Mouse (Mus musculus): ENCODE results near the gene Ddx39. TPM values are rescaled to one million over a fixed set of nuclear protein-coding genes. Genes with fewer than 3 reads are reported as not detected.
A peak's percentile ranks its signal among the peaks of the same experiment; 100 is the strongest.

Ddx39 gene
- total and polyA plus RNA-seq, 3 experiments, result 77.5 to 226 (median 141) TPM

- Histone ChIP-seq H3K27me3 (ENCODE audit: insufficient read depth, low read length) (no peaks in the 10 kb centered on the region), H3K36me3 (replicated peaks) (peaks cover 33% of the 10 kb centered on the region), H3K9me3 (replicated peaks) (peaks cover 6% of the 10 kb centered on the region), H3K4me1 (ENCODE audit: insufficient read depth, low read depth, low read length) (peaks cover 73% of the 10 kb centered on the region), H3K4me3 (ENCODE audit: low read depth, low read length) (peak overlapping the region; percentile 83)
- ATAC-seq (ENCODE audit: extremely low read depth, insufficient number of reproducible peaks, low FRiP score, poor library complexity, severe bottlenecking) (no peak), DNase-seq (ENCODE audit: low spot score) (no peak)
- TF ChIP-seq CTCF (IDR thresholded peaks at IDR 0.05; ENCODE audit: low read depth, low read length) (no peak), TAL1 (conservative IDR thresholded peaks at IDR 0.05; ENCODE audit: low read depth, low read length) (no peak), POLR2AphosphoS5 (IDR thresholded peaks at IDR 0.05; ENCODE audit: insufficient replicate concordance, low read depth, low read length) (no peak), GATA1 (IDR thresholded peaks at IDR 0.05; ENCODE audit: borderline replicate concordance, low read length) (no peak), GATA2 (IDR thresholded peaks at IDR 0.05; ENCODE audit: borderline replicate concordance, low read depth, low read length) (no peak)
These were observed 27.1 kb downstream of the Ddx39 start for GRCm38 (mm10) chr8:83741849-83742655.

- H3K4me1 ChIP-seq (ENCODE audit: insufficient read depth, low read depth, low read length), result peaks cover 71% of the 10 kb centered on the region
These were observed 28.0 kb downstream of the Ddx39 start for GRCm38 (mm10) chr8:83742968-83743367.

GRCm38 (mm10) chr8:83744070-83744469, 29.1 kb downstream of the Ddx39 start:
- Histone ChIP-seq H3K27me3 (ENCODE audit: insufficient read depth, low read length) (no peaks in the 10 kb centered on the region), H3K9me3 (replicated peaks) (no peaks in the 10 kb centered on the region), H3K36me3 (replicated peaks) (peaks cover 12% of the 10 kb centered on the region), H3K4me1 (ENCODE audit: insufficient read depth, low read depth, low read length) (peaks cover 71% of the 10 kb centered on the region), H3K4me3 (ENCODE audit: low read depth, low read length) (no peak overlapping the region)
- ATAC-seq (ENCODE audit: extremely low read depth, insufficient number of reproducible peaks, low FRiP score, poor library complexity, severe bottlenecking) (no peak), DNase-seq (ENCODE audit: low spot score) (no peak)
- TF ChIP-seq CTCF (IDR thresholded peaks at IDR 0.05; ENCODE audit: low read depth, low read length), result no peak
- no peak for TF ChIP-seq GATA2 (IDR thresholded peaks at IDR 0.05; ENCODE audit: borderline replicate concordance, low read depth, low read length)
- no peak for TF ChIP-seq GATA1 (IDR thresholded peaks at IDR 0.05; ENCODE audit: borderline replicate concordance, low read length)
- TF ChIP-seq TAL1 (conservative IDR thresholded peaks at IDR 0.05; ENCODE audit: low read depth, low read length), result no peak
- no peak for TF ChIP-seq POLR2AphosphoS5 (IDR thresholded peaks at IDR 0.05; ENCODE audit: insufficient replicate concordance, low read depth, low read length)

More at GRCm38 (mm10) chr8:83742968-83743367, 28.0 kb downstream of the Ddx39 start:
- H3K9me3 ChIP-seq (replicated peaks), result no peaks in the 10 kb centered on the region
- DNase-seq (ENCODE audit: low spot score) (peak; percentile 57), ATAC-seq (ENCODE audit: extremely low read depth, insufficient number of reproducible peaks, low FRiP score, poor library complexity, severe bottlenecking) (peak; percentile 64)
- no peaks in the 10 kb centered on the region for H3K27me3 ChIP-seq (ENCODE audit: insufficient read depth, low read length)
- H3K36me3 ChIP-seq (replicated peaks), result peaks cover 23% of the 10 kb centered on the region
- TF ChIP-seq TAL1 (conservative IDR thresholded peaks at IDR 0.05; ENCODE audit: low read depth, low read length), result peak; percentile 73
- no peak for TF ChIP-seq CTCF (IDR thresholded peaks at IDR 0.05; ENCODE audit: low read depth, low read length)
- no peak overlapping the region for H3K4me3 ChIP-seq (ENCODE audit: low read depth, low read length)

- Histone ChIP-seq H3K9me3 (replicated peaks) (no peaks in the 10 kb centered on the region), H3K4me3 (ENCODE audit: low read depth, low read length) (peak overlapping the region; percentile 68; the same call in 1 of the 2 replicates), H3K4me1 (ENCODE audit: insufficient read depth, low read depth, low read length) (peaks cover 58% of the 10 kb centered on the region), H3K27me3 (ENCODE audit: insufficient read depth, low read length) (no peaks in the 10 kb centered on the region), H3K36me3 (replicated peaks) (peaks cover 3% of the 10 kb centered on the region)
- DNase-seq (ENCODE audit: low spot score) (no peak), ATAC-seq (ENCODE audit: extremely low read depth, insufficient number of reproducible peaks, low FRiP score, poor library complexity, severe bottlenecking) (no peak)
- TF ChIP-seq GATA1 (IDR thresholded peaks at IDR 0.05; ENCODE audit: borderline replicate concordance, low read length) (no peak), GATA2 (IDR thresholded peaks at IDR 0.05; ENCODE audit: borderline replicate concordance, low read depth, low read length) (no peak)
These were observed 32.8 kb downstream of the Ddx39 start for GRCm38 (mm10) chr8:83747661-83748346.

- H3K27me3 ChIP-seq (ENCODE audit: insufficient read depth, low read length), result no peaks in the 10 kb centered on the region
- ATAC-seq (ENCODE audit: extremely low read depth, insufficient number of reproducible peaks, low FRiP score, poor library complexity, severe bottlenecking) (peak; percentile 89), DNase-seq (ENCODE audit: low spot score) (peak; percentile 90)
- H3K9me3 ChIP-seq (replicated peaks), result no peaks in the 10 kb centered on the region
- H3K4me1 ChIP-seq (ENCODE audit: insufficient read depth, low read depth, low read length), result peaks cover 57% of the 10 kb centered on the region
- TF ChIP-seq TAL1 (conservative IDR thresholded peaks at IDR 0.05; ENCODE audit: low read depth, low read length) (no peak), POLR2AphosphoS5 (IDR thresholded peaks at IDR 0.05; ENCODE audit: insufficient replicate concordance, low read depth, low read length) (no peak), GATA2 (IDR thresholded peaks at IDR 0.05; ENCODE audit: borderline replicate concordance, low read depth, low read length) (no peak), GATA1 (IDR thresholded peaks at IDR 0.05; ENCODE audit: borderline replicate concordance, low read length) (no peak), CTCF (IDR thresholded peaks at IDR 0.05; ENCODE audit: low read depth, low read length) (no peak)
- peak overlapping the region; percentile 68; the same call in 1 of the 2 replicates for H3K4me3 ChIP-seq (ENCODE audit: low read depth, low read length)
- peaks cover 3% of the 10 kb centered on the region for H3K36me3 ChIP-seq (replicated peaks)
These were observed 33.7 kb downstream of the Ddx39 start for GRCm38 (mm10) chr8:83748708-83749107.

GRCm38 (mm10) chr8:83749265-83749664, 34.3 kb downstream of the Ddx39 start:
- TF ChIP-seq CTCF (IDR thresholded peaks at IDR 0.05; ENCODE audit: low read depth, low read length) (no peak), TAL1 (conservative IDR thresholded peaks at IDR 0.05; ENCODE audit: low read depth, low read length) (no peak), GATA2 (IDR thresholded peaks at IDR 0.05; ENCODE audit: borderline replicate concordance, low read depth, low read length) (no peak), POLR2AphosphoS5 (IDR thresholded peaks at IDR 0.05; ENCODE audit: insufficient replicate concordance, low read depth, low read length) (no peak), GATA1 (IDR thresholded peaks at IDR 0.05; ENCODE audit: borderline replicate concordance, low read length) (no peak)
- Histone ChIP-seq H3K9me3 (replicated peaks) (no peaks in the 10 kb centered on the region), H3K27me3 (ENCODE audit: insufficient read depth, low read length) (no peaks in the 10 kb centered on the region), H3K36me3 (replicated peaks) (peaks cover 3% of the 10 kb centered on the region), H3K4me1 (ENCODE audit: insufficient read depth, low read depth, low read length) (peaks cover 52% of the 10 kb centered on the region), H3K4me3 (ENCODE audit: low read depth, low read length) (no peak overlapping the region; the same call in 1 of the 2 replicates)
- ATAC-seq (ENCODE audit: extremely low read depth, insufficient number of reproducible peaks, low FRiP score, poor library complexity, severe bottlenecking), result no peak
- DNase-seq (ENCODE audit: low spot score), result no peak

Data from G1E (cell line).